Mouse (Mus musculus) cerebellum, adult 2 months (tissue): Measurements from ENCODE around the gene Xrn2.

Experiments
- CTCF ChIP-seq: fragments of 200-500 bp; IDR thresholded peaks from 2 replicates; pipeline ENCODE4 v1.5.1; 2011; ENCODE audit warnings: low read depth, mild to moderate bottlenecking, control low read depth, low read length, moderate library complexity, borderline replicate concordance; ENCODE audit not compliant: insufficient read depth
- POLR2A ChIP-seq: fragments of 200-500 bp; IDR thresholded peaks from 2 replicates; pipeline ENCODE4 v1.6.1; 2011; ENCODE audit warnings: low read length, control low read depth, borderline replicate concordance; ENCODE audit not compliant: insufficient read depth

- TF ChIP-seq POLR2A: no peak
- TF ChIP-seq CTCF: no peak
Measured at GRCm38 (mm10) chr2:147010141-147010540, 2.7 kb upstream of the Xrn2 start.
